Mouse (Mus musculus) WW6 (cell line): ENCODE results near the gene Ahdc1.

Experiments
- DNase-seq: peaks from one replicate; pipeline ENCODE4 v3.0.0-alpha.2; 2013; ENCODE audit warnings: low read depth, low spot score

The Ahdc1 gene

DNA sequence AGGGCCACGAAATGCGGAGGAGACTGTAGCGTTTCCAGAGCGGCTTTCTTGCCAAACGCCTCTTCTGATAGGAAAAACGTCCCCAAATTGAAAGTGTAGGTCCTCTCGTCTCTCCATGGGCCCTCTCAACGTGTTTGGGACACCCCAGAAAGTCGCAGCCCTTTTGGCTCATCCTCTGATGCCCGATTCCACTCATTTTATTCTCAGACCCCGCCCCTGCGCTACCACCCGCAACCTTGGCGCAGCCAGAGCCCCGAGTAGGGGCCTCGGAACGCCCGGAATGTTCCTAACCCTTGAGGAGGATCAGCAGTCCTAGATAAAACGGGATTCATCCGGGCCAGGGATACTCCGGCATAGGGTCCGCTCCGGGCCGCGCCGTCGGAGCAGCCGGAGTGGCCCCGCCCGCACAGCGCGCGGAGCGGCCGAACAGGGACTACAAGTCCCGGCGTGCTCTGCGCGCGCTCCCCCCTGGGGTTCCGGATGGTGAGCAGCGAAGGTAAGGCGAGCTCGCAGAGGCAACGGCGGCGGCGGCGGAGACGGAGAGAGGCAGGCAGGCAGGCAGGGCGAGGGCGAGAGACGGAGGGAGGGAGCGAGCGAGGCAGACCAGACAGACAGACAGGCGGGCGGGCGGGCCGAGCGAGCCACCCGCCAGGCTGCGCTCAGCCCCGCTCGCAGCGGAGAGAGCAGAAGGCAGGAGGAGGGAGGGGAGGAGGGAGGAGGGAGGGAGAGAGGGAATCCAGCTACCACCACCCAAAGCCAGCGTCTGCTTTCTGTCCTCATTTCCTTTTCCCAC is at the start of gene Ahdc1:
Ahdc1 (plus strand) TSS at position 233 of the 793 bp plus-strand sequence.
- peak; percentile 90 for DNase-seq

DNA sequence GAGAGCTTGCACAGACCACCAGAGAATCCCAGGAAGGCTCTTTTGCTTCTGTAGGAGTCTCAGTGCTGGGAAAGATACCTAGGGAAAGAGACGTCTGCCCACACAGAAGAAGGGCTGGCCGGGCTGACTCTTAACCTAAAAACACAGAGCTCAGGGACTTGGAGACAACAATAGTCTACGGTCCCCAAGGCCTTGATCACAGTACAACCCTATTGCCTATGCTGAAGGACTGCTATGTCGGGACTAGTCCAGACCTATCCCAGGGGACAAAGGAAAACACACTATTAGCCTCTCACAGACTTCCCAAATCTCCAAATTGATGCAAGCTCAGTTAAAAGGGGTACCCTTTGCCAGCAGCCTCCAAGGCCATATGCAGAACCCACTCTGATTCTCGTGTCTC is 49.2 kb upstream of the Ahdc1 start:
- no peak for DNase-seq

DNA sequence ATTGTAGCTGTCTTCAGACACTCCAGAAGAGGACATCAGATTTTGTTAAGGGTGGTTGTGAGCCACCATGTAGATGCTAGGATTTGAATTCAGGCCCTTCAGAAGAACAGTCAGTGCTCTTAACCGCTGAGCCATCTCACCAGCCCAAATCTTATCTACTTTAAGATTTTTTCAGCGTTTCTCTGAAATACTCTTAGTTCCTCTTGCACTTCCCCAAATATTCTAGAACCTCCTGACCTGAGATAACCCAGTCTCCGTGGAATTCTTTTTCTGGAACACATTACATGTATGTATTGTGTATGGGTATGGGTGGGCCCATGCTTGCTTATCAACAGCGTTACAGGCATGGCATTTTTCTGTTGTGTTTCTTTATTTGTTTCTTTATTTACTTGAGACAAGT is 48.4 kb upstream of the Ahdc1 start:
- DNase-seq: no peak

DNA sequence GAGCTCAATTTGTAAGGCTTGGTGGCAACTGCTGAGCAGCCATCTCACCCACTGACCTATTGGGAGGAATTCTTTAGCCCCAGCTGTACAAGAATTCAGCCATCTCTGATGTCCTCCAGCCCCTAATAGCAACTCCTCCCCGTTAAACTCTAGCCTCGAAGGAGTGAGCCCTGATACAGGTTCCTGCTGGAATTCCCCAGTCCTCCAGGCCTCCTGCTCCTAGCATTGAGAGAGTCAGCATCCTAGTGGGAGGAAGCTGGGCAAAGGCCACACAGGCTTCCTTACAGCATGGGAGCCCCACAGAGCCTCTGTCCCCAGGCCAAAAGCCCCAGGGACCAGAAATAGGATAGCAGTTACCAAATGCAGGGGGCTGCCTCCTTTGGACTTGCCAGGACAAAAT is 47.6 kb upstream of the Ahdc1 start:
- no peak for DNase-seq

DNA sequence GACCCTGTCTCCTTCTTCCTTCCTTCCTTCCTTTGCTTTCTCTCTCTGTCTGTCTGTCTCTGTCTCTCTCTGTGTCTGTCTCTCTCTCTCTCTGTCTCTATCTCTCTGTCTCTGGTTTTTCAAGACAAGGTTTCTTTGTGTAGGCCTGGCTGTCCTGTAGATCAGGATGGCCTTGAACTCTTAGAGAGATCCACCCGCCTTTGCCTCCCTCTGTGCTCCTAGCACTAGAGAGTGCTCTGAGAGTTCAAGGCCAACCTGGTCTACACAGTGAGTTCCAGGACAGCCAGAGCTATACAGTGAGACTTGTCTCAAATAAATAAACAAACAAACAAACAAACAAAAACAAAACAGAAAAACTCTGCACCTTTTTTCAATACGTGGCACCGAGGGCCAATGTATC is 47.0 kb upstream of the Ahdc1 start:
- no peak for DNase-seq

DNA sequence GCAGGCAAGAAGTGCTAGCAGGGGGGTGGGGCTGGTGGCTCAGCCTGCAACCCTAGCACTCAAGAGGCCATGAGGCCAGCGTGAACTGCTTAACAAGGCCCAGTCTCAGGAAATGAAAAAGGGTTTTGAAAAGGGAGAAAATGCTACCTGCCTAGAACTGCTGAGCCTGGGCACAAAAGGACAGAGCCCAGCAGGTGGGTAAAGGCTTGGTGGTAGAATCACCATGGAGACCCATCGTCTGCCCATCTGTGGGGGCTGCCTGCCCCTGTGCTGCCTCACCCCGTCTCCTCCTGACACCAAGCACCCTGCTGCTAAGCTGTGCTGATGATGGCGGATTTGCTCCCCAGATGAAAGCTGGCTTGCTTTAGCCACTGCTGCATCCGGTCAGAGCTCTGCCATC is 46.6 kb upstream of the Ahdc1 start:
- DNase-seq: no peak

DNA sequence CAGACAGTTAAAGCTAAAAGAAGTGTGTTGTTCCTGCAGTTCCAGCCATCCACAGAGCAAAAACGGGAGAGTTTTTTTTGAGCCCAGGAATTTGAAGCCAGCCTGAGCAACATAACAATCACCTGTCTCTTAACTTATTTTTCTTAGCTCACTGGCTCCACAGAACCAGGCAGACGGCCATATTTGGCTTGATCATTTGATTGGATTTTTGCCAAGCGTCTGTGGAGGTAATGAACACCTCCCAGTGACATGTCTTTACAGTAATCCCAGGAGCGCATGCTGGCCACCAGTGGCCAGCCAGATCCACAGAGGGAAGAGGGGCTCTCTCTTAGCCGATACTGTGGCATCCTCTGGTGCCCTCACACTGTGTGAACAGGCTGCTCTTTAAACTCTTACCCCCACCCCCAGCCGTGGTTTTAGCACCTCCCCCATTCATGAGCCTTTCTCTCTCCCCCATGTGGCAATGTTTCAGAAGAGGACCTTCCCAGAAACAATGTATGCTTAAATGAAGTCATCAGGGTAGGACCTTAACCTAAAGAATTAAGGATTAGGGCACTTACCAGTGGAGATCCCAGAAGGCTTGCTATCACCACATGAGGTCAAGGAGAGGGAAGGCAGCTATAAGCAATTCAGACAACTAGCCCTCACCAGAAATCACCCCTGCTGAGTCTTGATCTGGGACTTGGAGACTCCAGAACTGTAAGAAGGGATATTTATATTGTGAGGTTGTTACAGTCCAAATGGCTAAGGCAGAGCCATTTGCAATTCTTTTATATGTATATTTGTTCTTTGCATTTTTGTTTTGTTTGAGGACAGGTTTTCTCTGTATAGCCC is 42.7 kb upstream of the Ahdc1 start:
- no peak for DNase-seq

DNA sequence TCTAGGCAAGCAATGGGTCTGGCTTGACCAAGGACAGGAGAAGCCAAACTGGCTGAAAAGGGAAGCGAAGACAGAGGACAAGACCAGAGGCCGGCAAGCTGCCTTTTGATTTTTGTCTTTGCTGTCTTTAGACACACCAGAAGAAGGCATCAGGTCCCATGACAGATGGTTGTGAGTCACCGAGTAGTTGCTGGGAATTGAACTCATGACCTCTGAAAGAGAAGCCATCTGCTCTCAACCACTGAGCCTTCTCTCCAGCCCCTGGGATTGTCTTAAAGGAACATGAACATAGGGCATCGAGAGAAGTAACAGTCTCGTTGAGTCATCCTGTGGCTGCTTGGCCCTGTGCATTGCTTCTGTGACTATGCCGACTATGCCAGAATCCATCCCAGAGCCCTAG is 39.5 kb upstream of the Ahdc1 start:
- DNase-seq: no peak

DNA sequence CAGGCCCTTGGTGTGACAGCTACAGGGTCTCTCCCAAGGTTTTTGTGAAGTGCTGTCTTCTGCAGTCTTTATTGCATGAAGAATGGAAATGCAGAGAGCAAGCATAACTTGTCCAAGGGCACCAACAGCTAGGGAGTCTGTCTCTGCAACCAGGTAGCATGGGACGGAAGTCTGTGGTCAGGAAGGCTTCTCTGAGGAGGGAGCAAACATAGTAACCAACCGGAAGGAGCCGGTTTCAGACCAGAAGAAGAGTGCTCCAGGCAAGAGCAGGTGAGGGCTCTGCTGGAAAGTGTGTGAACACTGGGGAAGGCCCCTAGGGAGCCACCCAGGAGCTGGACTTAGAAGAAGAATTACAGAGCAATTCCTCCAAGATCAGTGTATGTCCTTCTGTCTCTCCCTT is 39.0 kb upstream of the Ahdc1 start:
- DNase-seq: no peak

DNA sequence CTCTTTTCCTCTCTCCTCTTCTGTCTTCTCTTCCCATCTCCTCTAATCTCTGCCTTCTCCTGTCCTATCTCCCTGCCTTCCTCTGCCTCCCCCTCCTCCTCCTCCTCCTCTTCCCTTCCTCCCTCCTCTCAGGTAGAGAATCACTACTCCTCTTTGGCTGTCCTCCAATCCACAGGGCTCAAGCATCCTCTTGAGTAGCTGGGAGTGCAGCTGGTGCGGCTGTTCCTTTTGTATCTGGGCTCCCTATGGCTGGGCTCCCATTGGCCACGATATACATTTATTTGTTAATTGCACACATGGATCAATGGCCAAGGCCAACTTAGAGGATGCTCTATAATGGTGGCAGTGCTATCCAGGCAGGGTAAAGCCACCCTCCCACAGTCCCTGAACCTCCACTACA is 38.5 kb upstream of the Ahdc1 start:
- no peak for DNase-seq

DNA sequence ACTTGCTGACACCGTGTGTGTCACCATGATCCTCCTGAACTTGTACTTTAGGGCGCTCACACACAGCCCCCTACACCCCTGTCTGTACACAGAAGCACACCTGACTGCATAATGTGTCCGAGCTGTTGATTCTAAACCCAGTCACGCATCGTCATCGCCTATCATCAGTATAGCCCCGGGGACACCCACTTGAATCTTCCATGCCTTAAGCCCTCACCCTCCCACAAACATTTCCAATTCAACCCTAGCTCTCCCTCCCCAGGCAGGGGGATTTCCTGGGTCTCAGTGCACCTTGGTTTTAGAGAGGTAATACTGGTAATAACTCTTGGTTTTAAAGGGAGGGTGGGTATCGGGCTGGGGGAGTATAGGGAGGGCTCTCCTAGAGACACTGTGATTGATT is 37.9 kb upstream of the Ahdc1 start:
- no peak for DNase-seq

DNA sequence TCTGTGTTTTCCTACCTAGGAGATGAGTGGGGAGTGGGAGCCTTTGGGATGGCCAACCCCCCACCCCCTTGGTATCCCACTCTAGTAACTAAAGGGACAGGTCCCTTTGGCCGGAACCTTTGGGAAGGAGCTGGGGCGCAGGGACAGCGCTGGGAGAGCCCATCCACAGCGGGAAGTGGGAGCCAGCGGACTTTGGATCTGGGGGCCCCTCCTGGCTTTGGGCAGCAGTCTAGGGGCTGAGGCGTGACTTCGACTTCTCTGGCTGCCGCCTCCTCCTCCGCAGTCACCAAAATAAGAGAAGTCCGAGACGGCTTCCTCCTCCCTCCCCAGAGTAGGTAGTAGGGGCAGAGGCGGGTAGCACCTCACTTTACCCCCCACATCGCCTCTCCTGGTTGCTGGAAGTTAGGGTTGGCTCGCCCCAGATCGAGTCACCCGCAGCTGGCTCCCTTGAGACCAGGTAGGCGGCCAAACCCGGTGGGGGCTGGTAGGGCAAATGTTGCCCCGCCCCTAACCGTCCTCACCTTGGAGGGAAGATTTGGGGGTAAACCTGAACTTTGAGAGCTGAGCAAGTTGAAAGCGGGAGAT is 37.2 kb upstream of the Ahdc1 start, which contains the start of gene Fgr:
Fgr (plus strand) TSS at position 282 of the 585 bp plus-strand sequence.
- DNase-seq: no peak

DNA sequence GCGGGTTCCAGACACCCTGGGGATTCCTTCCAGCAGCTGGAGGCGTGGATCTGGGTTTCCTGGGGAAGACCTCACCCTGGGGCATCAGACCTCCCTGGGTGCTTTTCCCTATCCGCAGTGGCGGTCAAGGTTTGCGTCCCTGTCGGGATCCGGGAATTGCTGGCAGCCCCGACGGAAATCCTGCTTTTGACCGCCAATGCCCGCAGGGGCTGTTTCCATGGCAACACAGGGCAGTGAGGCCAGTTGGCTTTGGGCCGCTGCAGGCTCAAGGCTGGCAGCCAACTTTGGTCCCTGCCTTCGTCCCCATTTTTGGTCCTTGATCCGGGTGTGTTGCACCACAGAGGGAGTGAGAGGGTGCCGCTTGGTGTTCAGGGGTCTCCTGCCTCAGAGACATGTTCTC is 36.2 kb upstream of the Ahdc1 start:
- DNase-seq: no peak

DNA sequence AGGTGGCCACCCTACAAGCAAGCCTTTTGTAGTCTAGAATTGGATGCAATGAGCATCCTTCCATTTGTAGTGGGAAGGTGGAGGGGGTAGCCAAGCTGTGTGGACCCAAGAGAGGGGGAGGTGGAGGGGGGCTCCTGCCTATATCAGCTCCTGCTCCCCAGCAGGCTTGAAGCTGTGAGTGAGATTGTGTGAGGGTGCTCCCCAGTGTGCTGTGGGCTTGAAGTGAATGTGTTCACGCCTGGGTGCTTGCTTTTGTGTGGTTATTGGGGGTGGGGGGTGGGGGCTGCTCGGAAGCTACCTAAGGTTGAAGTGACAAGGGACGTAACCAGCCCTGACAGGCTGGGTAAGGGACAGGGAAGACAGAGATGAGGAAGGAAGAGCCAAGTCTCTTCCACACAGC is 35.3 kb upstream of the Ahdc1 start:
- no peak for DNase-seq

DNA sequence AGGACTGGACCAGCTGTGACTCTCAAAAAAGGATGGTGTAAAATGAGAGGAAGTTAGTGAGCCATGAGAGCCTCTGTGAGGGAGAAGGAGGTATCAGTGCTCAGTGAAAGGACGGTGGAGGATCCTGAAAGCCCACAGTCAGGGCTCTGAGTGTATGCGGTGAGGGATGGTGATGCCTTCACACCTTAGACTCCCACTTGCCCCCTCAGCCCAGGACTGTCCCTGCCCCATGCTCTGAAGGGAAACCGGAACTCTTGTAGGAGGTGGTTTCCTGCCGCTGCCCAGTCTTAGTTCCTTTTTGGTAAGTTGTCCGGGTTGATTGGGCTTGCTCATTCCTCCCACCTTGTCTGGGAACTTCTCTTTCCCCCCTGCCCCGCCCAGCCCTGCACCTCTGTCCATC is 34.3 kb upstream of the Ahdc1 start:
- no peak for DNase-seq

DNA sequence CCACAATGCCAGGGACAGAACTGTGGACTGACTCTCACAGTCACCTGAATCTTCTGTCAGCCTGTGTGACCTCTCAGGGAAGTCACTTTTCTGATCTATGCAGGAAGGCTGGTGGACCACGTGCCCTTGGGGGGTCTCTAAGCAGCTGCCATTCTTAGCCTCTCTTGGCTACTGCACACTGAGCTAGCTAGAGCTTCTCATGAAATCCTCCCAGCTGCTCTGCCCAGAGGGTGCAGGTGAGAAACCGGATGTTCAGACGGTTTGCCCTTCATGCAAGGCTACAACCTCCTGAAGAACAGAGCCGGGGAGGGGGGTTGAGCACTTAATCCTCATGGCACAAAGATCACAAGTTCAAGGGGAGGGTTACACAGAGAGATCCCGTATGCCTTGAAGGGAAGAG is 33.5 kb upstream of the Ahdc1 start:
- DNase-seq: no peak

DNA sequence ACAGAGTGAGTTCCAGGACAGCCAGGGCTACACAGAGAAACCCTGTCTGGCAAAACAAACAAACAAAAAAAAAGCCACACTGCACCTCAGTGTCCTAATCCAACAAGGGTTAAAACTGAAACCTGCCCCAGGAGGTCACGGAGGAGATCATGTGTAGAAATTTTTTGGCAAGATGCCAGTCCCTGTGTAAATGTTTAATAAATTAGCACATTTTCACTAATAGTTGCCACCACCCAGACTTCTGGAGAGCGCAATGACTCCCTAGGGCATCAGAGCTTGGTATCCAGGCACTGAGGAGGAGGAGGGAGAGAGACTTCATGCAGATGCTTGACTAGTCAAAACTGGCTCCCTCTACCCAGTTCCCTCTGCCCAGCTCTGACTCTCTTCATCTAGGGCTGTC is 31.9 kb upstream of the Ahdc1 start:
- no peak for DNase-seq

DNA sequence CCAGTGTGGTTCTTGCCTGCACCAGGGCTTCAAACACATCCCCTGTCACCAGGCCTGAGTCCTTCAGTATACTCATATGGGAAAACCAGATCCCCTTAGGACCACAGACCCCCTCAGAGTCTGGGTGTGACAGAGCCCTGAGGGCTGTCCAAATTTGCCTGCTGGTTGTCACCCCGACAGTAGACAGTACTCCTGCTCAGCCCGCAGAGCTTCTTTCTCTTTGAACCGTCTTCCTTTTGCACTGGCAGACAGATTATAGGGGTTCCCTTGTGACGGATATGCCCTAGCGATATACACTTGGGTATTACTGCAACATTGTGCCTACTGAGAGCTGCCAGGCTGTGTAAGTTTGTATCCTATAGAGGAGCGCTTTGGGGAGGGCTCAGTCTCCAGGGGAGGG is 29.4 kb upstream of the Ahdc1 start:
- no peak for DNase-seq

DNA sequence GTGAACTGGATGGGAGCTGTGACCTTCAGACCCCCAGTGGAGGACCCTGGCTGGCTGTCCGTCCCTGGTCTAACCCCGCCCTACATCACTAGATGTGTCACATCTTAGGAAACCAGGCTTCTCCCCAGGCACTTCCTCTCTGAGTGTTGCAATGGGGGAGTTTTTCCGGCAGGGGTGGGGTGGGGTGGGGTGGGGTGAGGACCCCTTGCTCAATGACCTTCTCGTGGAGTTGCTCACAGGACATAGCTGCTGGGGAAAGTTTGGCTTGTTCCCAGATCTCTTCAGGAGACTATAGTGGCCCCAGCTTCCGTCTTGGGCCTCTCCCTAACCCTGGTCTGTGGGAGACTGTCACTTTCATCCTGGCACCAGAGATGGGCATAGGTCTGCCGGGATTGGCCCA is 28.1 kb upstream of the Ahdc1 start:
- DNase-seq: no peak

DNA sequence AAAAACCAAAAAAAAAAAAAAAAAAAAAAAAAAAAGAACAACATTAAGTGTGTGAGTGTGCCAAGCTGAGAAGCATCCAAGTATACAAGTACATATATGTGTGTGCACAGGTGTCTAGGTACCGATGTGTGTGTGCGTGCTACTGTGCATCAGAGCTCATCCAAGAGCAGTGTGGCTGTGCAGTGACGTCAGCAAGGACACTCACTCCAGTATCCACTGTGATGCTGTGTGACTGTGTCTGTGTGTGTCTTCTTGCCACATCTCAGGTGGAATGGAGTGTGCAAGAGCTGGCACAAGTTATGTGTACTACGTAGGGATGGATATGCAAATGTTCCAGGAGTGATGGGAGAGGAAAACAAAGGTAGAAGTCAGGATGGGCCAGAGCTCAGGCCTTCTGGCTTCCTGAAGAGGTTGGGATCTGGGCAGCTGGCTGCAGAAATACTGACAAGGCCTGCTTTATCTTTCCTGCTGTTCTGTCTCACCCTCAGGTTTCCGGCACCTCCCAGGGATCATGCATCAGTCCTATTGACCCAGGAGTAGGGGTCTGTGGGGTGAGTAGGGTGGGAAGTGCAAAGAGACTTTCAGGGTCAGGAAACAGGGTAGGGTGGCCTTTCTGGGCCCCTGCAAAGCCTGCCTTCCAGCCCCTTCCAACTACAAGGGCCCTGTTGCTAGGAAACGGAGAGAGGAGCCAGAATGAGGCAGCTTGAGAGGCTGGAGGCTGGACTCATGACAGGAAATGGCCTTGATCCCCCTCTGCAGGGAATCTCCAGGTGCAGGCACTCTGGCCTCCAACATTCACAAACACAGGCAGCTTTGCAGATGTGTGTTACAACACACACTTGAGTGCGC is 27.2 kb upstream of the Ahdc1 start:
- peak; percentile 49 for DNase-seq

DNA sequence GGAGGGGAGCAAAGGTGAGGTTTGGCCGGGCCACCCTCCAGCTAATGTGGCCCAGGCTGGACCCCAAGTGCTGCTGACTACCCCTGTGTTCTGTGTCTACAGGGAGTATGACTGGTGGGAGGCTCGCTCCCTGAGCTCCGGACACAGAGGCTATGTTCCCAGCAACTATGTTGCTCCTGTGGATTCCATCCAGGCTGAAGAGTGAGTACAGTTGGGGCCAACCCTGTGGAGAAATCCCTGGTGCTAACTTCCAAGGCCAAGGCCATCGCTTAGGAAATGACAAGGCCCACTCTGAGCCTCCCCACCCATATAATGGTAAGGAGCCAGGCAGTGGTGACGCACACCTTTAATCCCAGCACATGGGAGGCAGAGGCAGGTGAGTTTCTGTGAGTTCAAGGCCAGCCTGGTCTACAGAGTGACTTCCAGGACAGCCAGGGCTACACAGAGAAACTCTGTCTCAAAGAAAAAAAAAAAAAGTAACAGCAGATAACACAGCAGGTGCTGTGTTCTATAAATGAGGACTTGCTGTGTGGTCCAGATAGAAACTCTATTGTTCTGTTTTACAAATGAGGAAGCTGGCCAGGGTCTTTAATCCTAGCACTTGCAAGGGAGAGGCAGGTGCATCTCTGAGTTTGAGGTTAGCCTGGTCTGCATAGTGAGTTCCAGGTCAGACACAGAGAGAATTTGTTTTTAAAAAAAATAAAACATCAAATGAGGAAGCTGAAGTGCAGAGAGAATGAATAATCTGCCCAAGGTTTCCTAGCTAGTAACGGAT is 22.3 kb upstream of the Ahdc1 start:
- DNase-seq: no peak
